Mouse (Mus musculus): Measurements from ENCODE around the gene Slc52a3. TPM values are rescaled to one million over a fixed set of nuclear protein-coding genes. Genes with fewer than 3 reads are reported as not detected.

The Slc52a3 gene
- polyA plus RNA-seq, 1 experiment from 2014 or later = 3.6 TPM

- Histone ChIP-seq H3K27me3 (ENCODE audit: control insufficient read depth, insufficient read depth, low read length) (no peaks in the 10 kb centered on the region), H3K4me3 (ENCODE audit: low read depth, low read length) (peak overlapping the region; percentile 63), H3K4me2 (replicated peaks; ENCODE audit: low read depth, low read length) (peak overlapping the region; percentile 97), H3K9ac (replicated peaks; ENCODE audit: low read depth, low read length) (peak overlapping the region; percentile 15; the same call in 1 of the 2 replicates), H3K9me3 (ENCODE audit: control insufficient read depth, low read depth, low read length) (no peaks in the 10 kb centered on the region), H3K4me1 (ENCODE audit: control insufficient read depth, insufficient read depth, low read length) (no peaks in the 10 kb centered on the region), H3K27ac (ENCODE audit: low read length) (no peak overlapping the region), H3K36me3 (ENCODE audit: control insufficient read depth, insufficient read depth, low read length) (no peaks in the 10 kb centered on the region)
- 1% methylated on average over 54 of the region's 54 CpGs for WGBS
- ATAC-seq (ENCODE audit: insufficient number of reproducible peaks, insufficient read depth, low FRiP score, low read depth) = peak; percentile 91
Observed at GRCm38 (mm10) chr2:152029252-152030082, 33.2 kb downstream of the Slc52a3 start.

GRCm38 (mm10) chr2:152030986-152031385 lies 34.7 kb downstream of the Slc52a3 start:
- ATAC-seq (ENCODE audit: insufficient number of reproducible peaks, insufficient read depth, low FRiP score, low read depth) = no peak
- Histone ChIP-seq H3K4me3 (ENCODE audit: low read depth, low read length) (no peak overlapping the region), H3K27me3 (ENCODE audit: control insufficient read depth, insufficient read depth, low read length) (no peaks in the 10 kb centered on the region), H3K4me2 (replicated peaks; ENCODE audit: low read depth, low read length) (no peak overlapping the region), H3K4me1 (ENCODE audit: control insufficient read depth, insufficient read depth, low read length) (no peaks in the 10 kb centered on the region), H3K36me3 (ENCODE audit: control insufficient read depth, insufficient read depth, low read length) (no peaks in the 10 kb centered on the region), H3K27ac (ENCODE audit: low read length) (no peak overlapping the region), H3K9ac (replicated peaks; ENCODE audit: low read depth, low read length) (no peak overlapping the region), H3K9me3 (ENCODE audit: control insufficient read depth, low read depth, low read length) (no peaks in the 10 kb centered on the region)
- WGBS = 74% methylated on average over 5 of the region's 5 CpGs

GRCm38 (mm10) chr2:152040101-152040500 lies 43.8 kb downstream of the Slc52a3 start:
- no peaks in the 10 kb centered on the region for H3K9me3 ChIP-seq (ENCODE audit: control insufficient read depth, low read depth, low read length)
- no peak for ATAC-seq (ENCODE audit: insufficient number of reproducible peaks, insufficient read depth, low FRiP score, low read depth)
- no peaks in the 10 kb centered on the region for H3K4me1 ChIP-seq (ENCODE audit: control insufficient read depth, insufficient read depth, low read length)
- no peaks in the 10 kb centered on the region for H3K27me3 ChIP-seq (ENCODE audit: control insufficient read depth, insufficient read depth, low read length)
- H3K27ac ChIP-seq (ENCODE audit: low read length) = no peak overlapping the region
- no peak overlapping the region for H3K9ac ChIP-seq (replicated peaks; ENCODE audit: low read depth, low read length)
- H3K4me2 ChIP-seq (replicated peaks; ENCODE audit: low read depth, low read length) = no peak overlapping the region
- no peak overlapping the region for H3K4me3 ChIP-seq (ENCODE audit: low read depth, low read length)
- no peaks in the 10 kb centered on the region for H3K36me3 ChIP-seq (ENCODE audit: control insufficient read depth, insufficient read depth, low read length)

GRCm38 (mm10) chr2:152047116-152048002 lies 51.0 kb downstream of the Slc52a3 start:
- H3K36me3 ChIP-seq (ENCODE audit: control insufficient read depth, insufficient read depth, low read length) = no peaks in the 10 kb centered on the region
- no peak; the same call in 1 of the 2 replicates for ATAC-seq (ENCODE audit: insufficient number of reproducible peaks, insufficient read depth, low FRiP score, low read depth)
- 4% methylated on average over 25 of the region's 25 CpGs for WGBS
- peaks cover 11% of the 10 kb centered on the region; the same call in 1 of the 2 replicates for H3K4me1 ChIP-seq (ENCODE audit: control insufficient read depth, insufficient read depth, low read length)
- H3K27ac ChIP-seq (ENCODE audit: low read length) = no peak overlapping the region
- no peak overlapping the region; the same call in 1 of the 2 replicates for H3K4me2 ChIP-seq (replicated peaks; ENCODE audit: low read depth, low read length)
- H3K9me3 ChIP-seq (ENCODE audit: control insufficient read depth, low read depth, low read length) = no peaks in the 10 kb centered on the region
- H3K4me3 ChIP-seq (ENCODE audit: low read depth, low read length) = no peak overlapping the region; the same call in 1 of the 2 replicates
- peaks cover 34% of the 10 kb centered on the region for H3K27me3 ChIP-seq (ENCODE audit: control insufficient read depth, insufficient read depth, low read length)
- no peak overlapping the region for H3K9ac ChIP-seq (replicated peaks; ENCODE audit: low read depth, low read length)

- Histone ChIP-seq H3K9me3 (ENCODE audit: control insufficient read depth, low read depth, low read length) (no peaks in the 10 kb centered on the region), H3K9ac (replicated peaks; ENCODE audit: low read depth, low read length) (peak overlapping the region; percentile 30; the same call in 1 of the 2 replicates), H3K4me2 (replicated peaks; ENCODE audit: low read depth, low read length) (peak overlapping the region; percentile 98), H3K4me3 (ENCODE audit: low read depth, low read length) (peak overlapping the region; percentile 40), H3K27me3 (ENCODE audit: control insufficient read depth, insufficient read depth, low read length) (peaks cover 34% of the 10 kb centered on the region), H3K27ac (ENCODE audit: low read length) (no peak overlapping the region), H3K36me3 (ENCODE audit: control insufficient read depth, insufficient read depth, low read length) (no peaks in the 10 kb centered on the region), H3K4me1 (ENCODE audit: control insufficient read depth, insufficient read depth, low read length) (peaks cover 11% of the 10 kb centered on the region; the same call in 1 of the 2 replicates)
- ATAC-seq (ENCODE audit: insufficient number of reproducible peaks, insufficient read depth, low FRiP score, low read depth) = peak; percentile 35; the same call in 1 of the 2 replicates
- 2% methylated on average over 68 of the region's 82 CpGs for WGBS
Observed at GRCm38 (mm10) chr2:152048003-152048980, 52.0 kb downstream of the Slc52a3 start.

- Histone ChIP-seq H3K27me3 (ENCODE audit: control insufficient read depth, insufficient read depth, low read length) (peaks cover 34% of the 10 kb centered on the region), H3K36me3 (ENCODE audit: control insufficient read depth, insufficient read depth, low read length) (no peaks in the 10 kb centered on the region), H3K4me3 (ENCODE audit: low read depth, low read length) (peak overlapping the region; percentile 40), H3K4me2 (replicated peaks; ENCODE audit: low read depth, low read length) (peak overlapping the region; percentile 98), H3K9ac (replicated peaks; ENCODE audit: low read depth, low read length) (0 out of 2 replicates have a peak overlapping the region, but pooled peaks have one; percentile 30), H3K4me1 (ENCODE audit: control insufficient read depth, insufficient read depth, low read length) (peaks cover 11% of the 10 kb centered on the region; the same call in 1 of the 2 replicates), H3K9me3 (ENCODE audit: control insufficient read depth, low read depth, low read length) (no peaks in the 10 kb centered on the region), H3K27ac (ENCODE audit: low read length) (no peak overlapping the region)
- ATAC-seq (ENCODE audit: insufficient number of reproducible peaks, insufficient read depth, low FRiP score, low read depth) = 0 out of 2 replicates have a peak, but pooled peaks have one; percentile 24
- under 1% methylated on average over 24 of the region's 24 CpGs for WGBS
Observed at GRCm38 (mm10) chr2:152048981-152049441, 52.7 kb downstream of the Slc52a3 start.

- H3K9ac ChIP-seq (replicated peaks; ENCODE audit: low read depth, low read length) = no peak overlapping the region
- peaks cover 34% of the 10 kb centered on the region for H3K27me3 ChIP-seq (ENCODE audit: control insufficient read depth, insufficient read depth, low read length)
- ATAC-seq (ENCODE audit: insufficient number of reproducible peaks, insufficient read depth, low FRiP score, low read depth) = no peak
Observed at GRCm38 (mm10) chr2:152049611-152050270, 53.4 kb downstream of the Slc52a3 start.

More at GRCm38 (mm10) chr2:152049611-152050270, 53.4 kb downstream of the Slc52a3 start:
- WGBS = 7% methylated on average over 13 of the region's 13 CpGs
- H3K27ac ChIP-seq (ENCODE audit: low read length) = no peak overlapping the region
- peaks cover 11% of the 10 kb centered on the region; the same call in 1 of the 2 replicates for H3K4me1 ChIP-seq (ENCODE audit: control insufficient read depth, insufficient read depth, low read length)
- H3K9me3 ChIP-seq (ENCODE audit: control insufficient read depth, low read depth, low read length) = no peaks in the 10 kb centered on the region
- H3K4me2 ChIP-seq (replicated peaks; ENCODE audit: low read depth, low read length) = peak overlapping the region; percentile 98; the same call in 1 of the 2 replicates
- no peak overlapping the region for H3K4me3 ChIP-seq (ENCODE audit: low read depth, low read length)
- no peaks in the 10 kb centered on the region for H3K36me3 ChIP-seq (ENCODE audit: control insufficient read depth, insufficient read depth, low read length)
